Mouse (Mus musculus) ES-E14 (cell line): ENCODE measurements at regions not wholly inside any gene's neighbourhood (a gene's known extent, or its start where the extent isn't known, plus 50 kb on each side); places are given as distances from the start of the nearest gene placed in this dataset.

Experiments used
- DNase-seq: peaks from one replicate; pipeline ENCODE4 v3.0.0-alpha.2; 2013; ENCODE audit warnings: low read depth, low spot score
- H3K27ac ChIP-seq: 2 replicates; pipeline ENCODE4 v1.5.1; 2012; ENCODE audit warnings: low read depth, mild to moderate bottlenecking, low read length, moderate library complexity, mixed read lengths; ENCODE audit not compliant: poor library complexity, insufficient read depth, severe bottlenecking
- H3K36me3 ChIP-seq: 2 replicates; pipeline ENCODE4 v1.6.1; 2012; ENCODE audit warnings: mild to moderate bottlenecking, low read length, moderate library complexity, mixed read lengths; ENCODE audit not compliant: control insufficient read depth, poor library complexity, insufficient read depth, severe bottlenecking
- H3K4me1 ChIP-seq, 2 experiments: fragments of 150-350 bp in 1 of 2; sonication (generic) in 1 of 2; 2 replicates each; pipeline ENCODE4 v1.6.1; 2012; ENCODE audit warnings: low read length in 2 of 2, mild to moderate bottlenecking in 1 of 2, mixed read lengths in 1 of 2; ENCODE audit not compliant: control insufficient read depth in 2 of 2, insufficient read depth in 2 of 2, poor library complexity in 1 of 2
- H3K4me3 ChIP-seq, 2 experiments: fragments of 150-350 bp in 1 of 2; sonication (generic) in 1 of 2; 2 replicates each; pipeline ENCODE4 v1.5.1; 2012; ENCODE audit warnings: low read length in 2 of 2, low read depth in 1 of 2, mild to moderate bottlenecking in 1 of 2, mixed read lengths in 1 of 2; ENCODE audit not compliant: insufficient read depth in 1 of 2, poor library complexity in 1 of 2, severe bottlenecking in 1 of 2
- H3K9ac ChIP-seq: 2 replicates; pipeline ENCODE4 v1.6.1; 2012; ENCODE audit warnings: low read depth, mild to moderate bottlenecking, low read length, mixed read lengths; ENCODE audit not compliant: poor library complexity, insufficient read depth, severe bottlenecking
- H3K9me3 ChIP-seq: fragments of 150-350 bp; sonication (generic); 2 replicates; pipeline ENCODE4 v1.6.1; 2012; ENCODE audit warnings: low read depth, mild to moderate bottlenecking, low read length; ENCODE audit not compliant: control insufficient read depth, insufficient read depth
- CHD2 ChIP-seq: IDR thresholded peaks from 2 replicates; pipeline ENCODE4 v1.6.1; 2014; ENCODE audit warnings: mild to moderate bottlenecking, low read depth, low read length, inconsistent platforms
- HCFC1 ChIP-seq: IDR thresholded peaks from 2 replicates; pipeline ENCODE4 v1.6.1; 2012; ENCODE audit warnings: low read length, inconsistent platforms, borderline replicate concordance; ENCODE audit not compliant: insufficient read depth
- MAFK ChIP-seq: IDR thresholded peaks from 2 replicates; pipeline ENCODE4 v1.6.1; 2014; ENCODE audit warnings: mild to moderate bottlenecking, low read depth, low read length, inconsistent platforms; ENCODE audit not compliant: insufficient read depth
- ZC3H11A ChIP-seq: IDR thresholded peaks from 2 replicates; pipeline ENCODE4 v1.6.1; 2012; ENCODE audit warnings: low read depth, mild to moderate bottlenecking, inconsistent platforms, low read length, borderline replicate concordance
- ZNF384 ChIP-seq: IDR thresholded peaks from 2 replicates; pipeline ENCODE4 v1.6.1; 2012; ENCODE audit warnings: low read depth, low read length, inconsistent platforms
- in situ Hi-C, 2 experiments: fragments of 600-800 bp; cut with MboI; formaldehyde crosslinking; loops; one replicate each; pipeline ENCODE4 v1.15.1; 2025; ENCODE audit warnings: low sequenced_read_pairs in 2 of 2, inconsistent platforms in 1 of 2; ENCODE audit not compliant: unreplicated experiment in 2 of 2

DNA sequence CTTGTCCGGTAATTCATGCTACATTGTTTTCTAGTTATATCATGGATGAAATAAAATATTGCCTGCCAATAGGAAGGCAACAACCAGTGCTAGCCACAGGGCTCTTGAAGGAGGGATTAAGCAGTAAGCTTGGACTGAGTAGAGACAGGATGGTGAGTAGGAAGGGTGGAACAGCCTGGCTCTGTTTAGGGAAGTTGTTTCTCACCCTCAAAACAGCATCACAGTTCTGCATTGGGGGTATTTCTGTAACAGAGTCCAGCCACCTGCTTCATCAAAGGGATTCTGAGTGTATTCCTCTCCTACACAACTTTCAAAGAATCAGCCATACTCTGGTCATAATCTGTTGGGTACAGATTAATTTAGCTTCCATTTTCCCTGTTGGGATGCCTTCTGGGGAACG, 380.0 kb upstream of the Pik3r1 start:
- no peak overlapping the region for H3K4me3 ChIP-seq
- in situ Hi-C loops: no loop called here

DNA sequence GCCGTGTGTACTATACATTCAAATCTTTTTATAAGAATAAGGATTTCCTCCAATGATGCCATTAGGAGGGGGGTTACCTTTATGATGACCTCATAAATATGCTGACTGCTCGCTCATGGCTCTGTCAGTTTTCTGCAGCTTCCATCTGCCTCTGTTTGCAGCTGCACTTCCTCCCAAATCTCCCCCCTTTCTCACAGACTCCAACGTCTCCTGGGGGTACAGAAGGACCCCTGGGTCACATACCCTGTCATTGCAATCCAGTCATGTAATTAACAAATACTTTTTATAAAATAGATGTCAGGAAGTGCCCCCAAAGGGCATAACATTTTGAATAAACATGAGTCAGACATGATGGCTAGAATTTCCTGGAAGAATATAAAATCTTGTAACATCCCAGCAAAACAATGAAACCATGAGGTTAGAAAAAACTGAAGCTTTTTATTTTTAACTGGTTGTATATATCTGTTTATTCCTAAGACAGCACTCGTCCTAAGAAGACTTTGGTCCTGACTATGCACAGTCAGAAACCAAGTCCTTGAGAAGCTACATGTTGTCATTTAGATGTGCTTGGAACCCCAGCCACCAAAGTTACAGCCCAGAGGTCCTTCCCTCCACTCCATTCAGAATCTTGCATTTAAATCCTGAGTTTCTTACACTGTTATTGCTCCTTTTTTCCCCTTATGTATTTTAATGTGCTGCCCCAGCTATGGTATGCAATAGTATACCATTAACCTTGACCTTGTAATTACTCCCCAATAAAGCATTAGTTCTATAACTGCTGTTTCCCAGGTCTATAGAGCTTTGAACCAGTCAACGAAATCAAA, 386.0 kb upstream of the Pik3r1 start:
- H3K9ac ChIP-seq: no peak overlapping the region
- in situ Hi-C loops: no loop called here
- no peak for DNase-seq
- no peak overlapping the region for H3K27ac ChIP-seq
- TF ChIP-seq CHD2 (no peak), MAFK (no peak), ZC3H11A (no peak), ZNF384 (no peak), HCFC1 (no peak)
- no peaks in the 10 kb centered on the region for H3K4me1 ChIP-seq
- H3K36me3 ChIP-seq: no peaks in the 10 kb centered on the region
- H3K9me3 ChIP-seq: no peaks in the 10 kb centered on the region
- no peak overlapping the region for H3K4me3 ChIP-seq

More for the DNA sequence above, 380.0 kb upstream of the Pik3r1 start:
- no peak for DNase-seq
- Histone ChIP-seq H3K9ac (no peak overlapping the region), H3K36me3 (no peaks in the 10 kb centered on the region), H3K4me1 (no peaks in the 10 kb centered on the region), H3K27ac (no peak overlapping the region), H3K9me3 (no peaks in the 10 kb centered on the region)
- no peak for TF ChIP-seq MAFK
- no peak for TF ChIP-seq ZC3H11A
- no peak for TF ChIP-seq HCFC1
- no peak for TF ChIP-seq CHD2
- no peak for TF ChIP-seq ZNF384

DNA sequence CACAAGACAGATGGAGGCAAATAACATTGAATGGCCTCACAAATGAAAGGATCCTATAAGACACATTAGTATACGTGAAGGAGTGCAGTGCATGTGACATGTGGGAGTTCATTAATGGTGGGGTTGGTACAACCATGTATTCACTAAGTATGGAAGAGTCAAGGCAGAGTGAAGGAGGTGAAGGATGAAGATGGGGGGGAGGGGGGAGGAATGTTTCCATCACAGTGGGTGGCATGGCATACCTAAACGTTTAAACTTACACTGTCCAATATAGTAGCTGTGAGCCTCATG, 386.5 kb upstream of the Pik3r1 start:
- in situ Hi-C loops: no loop called here

DNA sequence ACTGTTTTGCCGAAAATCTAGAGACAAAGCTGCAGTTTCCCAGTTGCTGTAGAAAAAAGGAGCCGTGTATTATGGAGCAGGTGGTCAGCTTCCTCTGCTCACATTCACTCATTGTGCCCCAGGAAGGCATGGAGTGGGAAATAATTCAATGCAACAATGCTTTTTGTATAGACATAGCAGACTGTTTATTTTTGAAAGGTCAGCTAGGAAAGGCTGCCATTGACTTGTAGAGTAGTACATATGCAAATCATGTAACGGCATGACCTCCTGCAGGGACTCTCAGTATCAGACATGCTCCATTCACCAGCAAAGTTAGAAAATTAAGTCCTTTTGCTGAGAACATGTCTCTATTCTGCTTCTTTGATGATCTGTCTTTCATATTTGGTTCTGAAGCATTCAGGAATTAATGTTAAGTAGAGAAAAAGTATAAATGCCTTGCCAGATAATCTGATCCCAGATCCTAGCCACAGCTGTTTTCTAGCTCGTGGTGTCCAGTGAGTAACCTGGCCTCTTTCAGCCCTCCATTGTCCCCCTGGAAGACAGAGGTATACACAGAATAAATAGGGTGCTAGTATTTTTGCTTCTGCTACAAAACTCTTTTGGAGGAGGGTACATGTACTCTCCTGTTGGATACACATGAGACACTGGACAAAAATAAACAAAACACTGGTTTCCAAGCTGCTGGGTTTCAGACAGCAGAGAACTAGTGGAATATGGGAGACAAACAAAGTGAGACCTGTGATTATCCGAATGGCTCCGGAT, 389.5 kb upstream of the Pik3r1 start:
- DNase-seq: no peak
- H3K9me3 ChIP-seq: no peaks in the 10 kb centered on the region
- TF ChIP-seq MAFK (no peak), ZC3H11A (no peak), CHD2 (no peak), ZNF384 (no peak), HCFC1 (no peak)
- no peaks in the 10 kb centered on the region for H3K4me1 ChIP-seq
- no peak overlapping the region for H3K4me3 ChIP-seq
- no peaks in the 10 kb centered on the region for H3K36me3 ChIP-seq
- H3K9ac ChIP-seq: no peak overlapping the region
- in situ Hi-C loops: no loop called here
- H3K27ac ChIP-seq: no peak overlapping the region

More for the DNA sequence above, 386.5 kb upstream of the Pik3r1 start:
- no peaks in the 10 kb centered on the region for H3K4me1 ChIP-seq
- no peaks in the 10 kb centered on the region for H3K36me3 ChIP-seq
- DNase-seq: no peak
- TF ChIP-seq HCFC1 (no peak), ZNF384 (no peak), CHD2 (no peak), MAFK (no peak), ZC3H11A (no peak)
- H3K9ac ChIP-seq: no peak overlapping the region
- no peak overlapping the region for H3K4me3 ChIP-seq
- H3K9me3 ChIP-seq: no peaks in the 10 kb centered on the region
- H3K27ac ChIP-seq: no peak overlapping the region
